Mouse (Mus musculus): ENCODE data around the gene Cep135. TPM values are rescaled to one million over a fixed set of nuclear protein-coding genes. Genes with fewer than 3 reads are reported as not detected.

Gene Cep135
- polyA plus RNA-seq, 1 experiment from 2014 or later = 9.5 TPM

- peaks cover 21% of the 10 kb centered on the region for H3K36me3 ChIP-seq (ENCODE audit: control insufficient read depth, insufficient read depth, low read length)
- no peak for ATAC-seq (ENCODE audit: insufficient number of reproducible peaks, insufficient read depth, low FRiP score, low read depth)
- WGBS = 94% methylated on average over 9 of the region's 9 CpGs
- H3K4me1 ChIP-seq (ENCODE audit: control insufficient read depth, insufficient read depth, low read length) = no peaks in the 10 kb centered on the region
- no peaks in the 10 kb centered on the region for H3K9me3 ChIP-seq (ENCODE audit: control insufficient read depth, low read depth, low read length)
- no peak overlapping the region for H3K4me2 ChIP-seq (replicated peaks; ENCODE audit: low read depth, low read length)
- no peak overlapping the region for H3K4me3 ChIP-seq (ENCODE audit: low read depth, low read length)
- H3K27ac ChIP-seq (ENCODE audit: low read length) = no peak overlapping the region
- no peak overlapping the region for H3K9ac ChIP-seq (replicated peaks; ENCODE audit: low read depth, low read length)
- no peaks in the 10 kb centered on the region for H3K27me3 ChIP-seq (ENCODE audit: control insufficient read depth, insufficient read depth, low read length)
Measured at GRCm38 (mm10) chr5:76623759-76624158, 35.3 kb downstream of the Cep135 start.

GRCm38 (mm10) chr5:76627770-76628169 lies 39.3 kb downstream of the Cep135 start:
- H3K9me3 ChIP-seq (ENCODE audit: control insufficient read depth, low read depth, low read length) = no peaks in the 10 kb centered on the region
- H3K4me1 ChIP-seq (ENCODE audit: control insufficient read depth, insufficient read depth, low read length) = no peaks in the 10 kb centered on the region
- no peak for ATAC-seq (ENCODE audit: insufficient number of reproducible peaks, insufficient read depth, low FRiP score, low read depth)
- H3K4me2 ChIP-seq (replicated peaks; ENCODE audit: low read depth, low read length) = no peak overlapping the region
- 65% methylated on average over 1 of the region's 1 CpGs for WGBS
- H3K27me3 ChIP-seq (ENCODE audit: control insufficient read depth, insufficient read depth, low read length) = no peaks in the 10 kb centered on the region
- H3K27ac ChIP-seq (ENCODE audit: low read length) = no peak overlapping the region
- H3K4me3 ChIP-seq (ENCODE audit: low read depth, low read length) = no peak overlapping the region
- no peak overlapping the region for H3K9ac ChIP-seq (replicated peaks; ENCODE audit: low read depth, low read length)
- peaks cover 20% of the 10 kb centered on the region; the same call in 1 of the 2 replicates for H3K36me3 ChIP-seq (ENCODE audit: control insufficient read depth, insufficient read depth, low read length)

GRCm38 (mm10) chr5:76634012-76634411 lies 45.5 kb downstream of the Cep135 start:
- H3K4me2 ChIP-seq (replicated peaks; ENCODE audit: low read depth, low read length) = no peak overlapping the region
- H3K4me3 ChIP-seq (ENCODE audit: low read depth, low read length) = no peak overlapping the region
- H3K9me3 ChIP-seq (ENCODE audit: control insufficient read depth, low read depth, low read length) = no peaks in the 10 kb centered on the region
- H3K9ac ChIP-seq (replicated peaks; ENCODE audit: low read depth, low read length) = no peak overlapping the region
- peaks cover 32% of the 10 kb centered on the region for H3K36me3 ChIP-seq (ENCODE audit: control insufficient read depth, insufficient read depth, low read length)
- H3K27me3 ChIP-seq (ENCODE audit: control insufficient read depth, insufficient read depth, low read length) = no peaks in the 10 kb centered on the region
- H3K4me1 ChIP-seq (ENCODE audit: control insufficient read depth, insufficient read depth, low read length) = no peaks in the 10 kb centered on the region
- WGBS = 62% methylated on average over 10 of the region's 10 CpGs
- ATAC-seq (ENCODE audit: insufficient number of reproducible peaks, insufficient read depth, low FRiP score, low read depth) = no peak
- H3K27ac ChIP-seq (ENCODE audit: low read length) = no peak overlapping the region

- Histone ChIP-seq H3K27me3 (ENCODE audit: control insufficient read depth, insufficient read depth, low read length) (no peaks in the 10 kb centered on the region), H3K9me3 (ENCODE audit: control insufficient read depth, low read depth, low read length) (no peaks in the 10 kb centered on the region), H3K4me1 (ENCODE audit: control insufficient read depth, insufficient read depth, low read length) (no peaks in the 10 kb centered on the region), H3K9ac (replicated peaks; ENCODE audit: low read depth, low read length) (no peak overlapping the region), H3K4me3 (ENCODE audit: low read depth, low read length) (no peak overlapping the region), H3K27ac (ENCODE audit: low read length) (no peak overlapping the region), H3K36me3 (ENCODE audit: control insufficient read depth, insufficient read depth, low read length) (peaks cover 40% of the 10 kb centered on the region), H3K4me2 (replicated peaks; ENCODE audit: low read depth, low read length) (no peak overlapping the region)
- 89% methylated on average over 2 of the region's 2 CpGs for WGBS
- ATAC-seq (ENCODE audit: insufficient number of reproducible peaks, insufficient read depth, low FRiP score, low read depth) = no peak
Measured at GRCm38 (mm10) chr5:76635592-76635991, 47.1 kb downstream of the Cep135 start.

GRCm38 (mm10) chr5:76642076-76642475 lies 53.6 kb downstream of the Cep135 start:
- Histone ChIP-seq H3K36me3 (ENCODE audit: control insufficient read depth, insufficient read depth, low read length) (peaks cover 28% of the 10 kb centered on the region), H3K27me3 (ENCODE audit: control insufficient read depth, insufficient read depth, low read length) (no peaks in the 10 kb centered on the region), H3K27ac (ENCODE audit: low read length) (no peak overlapping the region), H3K9me3 (ENCODE audit: control insufficient read depth, low read depth, low read length) (no peaks in the 10 kb centered on the region), H3K4me3 (ENCODE audit: low read depth, low read length) (no peak overlapping the region), H3K4me2 (replicated peaks; ENCODE audit: low read depth, low read length) (no peak overlapping the region), H3K9ac (replicated peaks; ENCODE audit: low read depth, low read length) (no peak overlapping the region), H3K4me1 (ENCODE audit: control insufficient read depth, insufficient read depth, low read length) (no peaks in the 10 kb centered on the region)
- no peak for ATAC-seq (ENCODE audit: insufficient number of reproducible peaks, insufficient read depth, low FRiP score, low read depth)
- 94% methylated on average over 4 of the region's 4 CpGs for WGBS

- ATAC-seq (ENCODE audit: insufficient number of reproducible peaks, insufficient read depth, low FRiP score, low read depth) = no peak
- H3K4me3 ChIP-seq (ENCODE audit: low read depth, low read length) = no peak overlapping the region
- H3K9me3 ChIP-seq (ENCODE audit: control insufficient read depth, low read depth, low read length) = no peaks in the 10 kb centered on the region
- H3K36me3 ChIP-seq (ENCODE audit: control insufficient read depth, insufficient read depth, low read length) = peaks cover 22% of the 10 kb centered on the region
- H3K4me1 ChIP-seq (ENCODE audit: control insufficient read depth, insufficient read depth, low read length) = no peaks in the 10 kb centered on the region
- 94% methylated on average over 7 of the region's 7 CpGs for WGBS
- H3K4me2 ChIP-seq (replicated peaks; ENCODE audit: low read depth, low read length) = no peak overlapping the region
- no peak overlapping the region for H3K9ac ChIP-seq (replicated peaks; ENCODE audit: low read depth, low read length)
- no peak overlapping the region for H3K27ac ChIP-seq (ENCODE audit: low read length)
- H3K27me3 ChIP-seq (ENCODE audit: control insufficient read depth, insufficient read depth, low read length) = no peaks in the 10 kb centered on the region
Measured at GRCm38 (mm10) chr5:76644234-76644633, 55.7 kb downstream of the Cep135 start.

- Histone ChIP-seq H3K9me3 (ENCODE audit: control insufficient read depth, low read depth, low read length) (no peaks in the 10 kb centered on the region), H3K27ac (ENCODE audit: low read length) (no peak overlapping the region), H3K9ac (replicated peaks; ENCODE audit: low read depth, low read length) (no peak overlapping the region), H3K4me3 (ENCODE audit: low read depth, low read length) (no peak overlapping the region), H3K4me2 (replicated peaks; ENCODE audit: low read depth, low read length) (no peak overlapping the region), H3K4me1 (ENCODE audit: control insufficient read depth, insufficient read depth, low read length) (no peaks in the 10 kb centered on the region), H3K27me3 (ENCODE audit: control insufficient read depth, insufficient read depth, low read length) (no peaks in the 10 kb centered on the region), H3K36me3 (ENCODE audit: control insufficient read depth, insufficient read depth, low read length) (peaks cover 14% of the 10 kb centered on the region)
- no peak for ATAC-seq (ENCODE audit: insufficient number of reproducible peaks, insufficient read depth, low FRiP score, low read depth)
- WGBS = 94% methylated on average over 10 of the region's 10 CpGs
Measured at GRCm38 (mm10) chr5:76645091-76645868, 56.8 kb downstream of the Cep135 start.

- 50% methylated on average over 4 of the region's 4 CpGs for WGBS
- Histone ChIP-seq H3K9ac (replicated peaks; ENCODE audit: low read depth, low read length) (no peak overlapping the region), H3K4me3 (ENCODE audit: low read depth, low read length) (no peak overlapping the region), H3K27ac (ENCODE audit: low read length) (no peak overlapping the region), H3K27me3 (ENCODE audit: control insufficient read depth, insufficient read depth, low read length) (no peaks in the 10 kb centered on the region), H3K4me1 (ENCODE audit: control insufficient read depth, insufficient read depth, low read length) (no peaks in the 10 kb centered on the region), H3K36me3 (ENCODE audit: control insufficient read depth, insufficient read depth, low read length) (no peaks in the 10 kb centered on the region; the same call in 1 of the 2 replicates), H3K9me3 (ENCODE audit: control insufficient read depth, low read depth, low read length) (no peaks in the 10 kb centered on the region), H3K4me2 (replicated peaks; ENCODE audit: low read depth, low read length) (no peak overlapping the region)
- ATAC-seq (ENCODE audit: insufficient number of reproducible peaks, insufficient read depth, low FRiP score, low read depth) = no peak
Measured at GRCm38 (mm10) chr5:76649897-76650296, 61.4 kb downstream of the Cep135 start.
